Mouse (Mus musculus): ENCODE data around the gene Vgll2. TPM values are rescaled to one million over a fixed set of nuclear protein-coding genes. Genes with fewer than 3 reads are reported as not detected.

Gene Vgll2
- not detected for polyA plus RNA-seq (2014; fragmentation: Illumina TruSeq; extraction: RNeasy Lipid Tissue Mini Kit (QIAGEN cat#74804); ENCODE audit: low read depth, low replicate concordance)

DNA sequence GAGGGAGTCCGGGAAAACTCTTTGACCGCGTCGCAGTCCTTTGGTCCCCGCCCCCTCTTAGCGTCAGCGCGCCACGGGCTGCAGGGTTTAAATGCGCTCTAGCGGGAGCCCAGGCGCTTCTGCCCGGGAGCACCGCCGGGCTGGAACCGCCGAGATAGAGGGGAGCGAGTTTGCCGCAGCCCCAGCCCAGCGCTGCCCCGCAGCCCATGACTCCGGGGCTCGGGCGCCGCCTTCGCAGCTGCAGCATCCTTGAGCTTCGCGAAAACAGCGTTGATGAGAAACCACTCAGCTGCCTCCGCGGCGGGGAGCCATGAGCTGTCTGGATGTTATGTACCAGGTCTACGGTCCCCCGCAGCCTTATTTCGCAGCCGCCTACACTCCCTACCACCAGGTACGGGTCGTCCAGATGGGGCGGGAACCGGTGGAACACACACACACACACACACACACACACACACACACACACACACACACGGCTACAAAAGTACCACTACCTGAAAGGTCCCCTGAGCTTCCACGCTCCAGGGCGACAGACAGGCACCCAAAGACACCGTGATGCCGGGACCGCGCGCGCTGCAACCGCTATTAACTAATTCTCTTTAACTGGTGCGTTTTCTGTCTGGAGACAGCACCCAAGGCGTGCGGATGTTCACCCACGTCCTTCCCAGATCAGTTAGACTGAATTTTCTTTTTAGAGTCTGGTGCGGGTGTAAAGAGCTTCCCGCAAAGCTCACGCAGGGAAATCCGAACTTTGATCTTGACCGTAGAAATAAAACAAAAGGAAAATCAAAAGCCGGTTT, at the start of gene Vgll2:
TSS of gene Vgll2 (plus strand) at position 90 of the 800 bp plus-strand sequence.

Other genes with a start within 250 kb of the Vgll2 start
- gene Ros1, start 172.7 kb downstream of the Vgll2 start, polyA plus RNA-seq (2014; fragmentation: Illumina TruSeq; extraction: RNeasy Lipid Tissue Mini Kit (QIAGEN cat#74804); ENCODE audit: low read depth, low replicate concordance): not detected
- 3.7 TPM for gene Dcbld1, start 211.1 kb downstream of the Vgll2 start, polyA plus RNA-seq (2014; fragmentation: Illumina TruSeq; extraction: RNeasy Lipid Tissue Mini Kit (QIAGEN cat#74804); ENCODE audit: low read depth, low replicate concordance)